Mouse (Mus musculus): ENCODE measurements at regions not wholly inside any gene's neighbourhood (a gene's known extent, or its start where the extent isn't known, plus 50 kb on each side); places are given as distances from the start of the nearest gene placed in this dataset.

GRCm38 (mm10) chr10:21777103-21777502 is 104.9 kb upstream of the Sgk1 start:
- no peak for ATAC-seq (ENCODE audit: low read depth)
- Histone ChIP-seq H3K27me3 (ENCODE audit: control insufficient read depth, insufficient read depth, low read length) (no peaks in the 10 kb centered on the region), H3K4me3 (ENCODE audit: low read depth, low read length) (no peak overlapping the region), H3K36me3 (ENCODE audit: control insufficient read depth, insufficient read depth, low read length) (no peaks in the 10 kb centered on the region), H3K27ac (ENCODE audit: low read depth, low read length) (no peak overlapping the region), H3K9ac (replicated peaks; ENCODE audit: low read depth, low read length) (no peak overlapping the region), H3K9me3 (ENCODE audit: control insufficient read depth, low read length) (no peaks in the 10 kb centered on the region), H3K4me1 (ENCODE audit: control insufficient read depth, insufficient read depth, low read length) (0 out of 2 replicates have a peak, but pooled peaks cover 4% of the 10 kb centered on the region), H3K4me2 (ENCODE audit: low read depth, low read length) (no peak overlapping the region)
- 81% methylated on average over 3 of the region's 3 CpGs for WGBS

DNA sequence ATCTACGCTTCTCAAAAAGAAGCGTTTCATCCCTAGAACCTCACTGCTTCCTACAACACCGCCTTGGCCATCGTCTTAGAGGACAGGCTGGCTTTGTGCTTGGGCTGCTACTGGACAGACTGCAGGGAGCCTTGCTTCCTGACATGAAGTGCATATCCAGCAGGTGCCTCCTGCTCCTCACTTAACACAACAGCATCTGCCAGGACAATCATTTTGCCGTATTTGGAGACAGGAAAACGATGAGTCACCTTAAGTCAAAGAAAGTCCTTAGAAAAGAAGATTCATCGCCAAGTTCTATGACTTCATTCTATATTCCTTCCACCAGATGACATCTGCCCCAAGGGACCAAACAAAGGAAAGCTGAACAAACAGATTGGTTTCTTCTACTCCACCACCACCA is 98.5 kb upstream of the Sgk1 start:
- ATAC-seq (ENCODE audit: low read depth), result no peak
- WGBS, result 91% methylated on average over 7 of the region's 7 CpGs

DNA sequence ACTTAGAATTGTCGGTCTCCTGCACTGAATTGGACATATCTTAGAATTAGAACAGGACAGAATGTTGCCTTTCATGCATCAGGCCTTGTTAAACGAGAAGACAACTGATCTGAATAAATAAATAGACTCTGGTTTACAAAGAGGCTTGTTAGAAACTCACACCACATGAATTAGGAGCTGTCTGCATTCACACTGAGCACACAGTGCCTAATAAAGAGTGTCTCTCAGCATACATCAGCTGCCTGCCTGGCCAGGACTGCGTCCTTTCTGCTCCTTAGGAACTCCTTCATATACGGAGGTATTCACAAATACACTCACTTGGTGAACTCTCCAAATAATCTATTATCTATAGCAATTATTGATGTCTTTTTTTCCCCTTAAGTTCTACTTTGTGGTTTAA is 96.9 kb upstream of the Sgk1 start:
- no peak overlapping the region for H3K27ac ChIP-seq (ENCODE audit: low read depth, low read length)

More for the DNA sequence above, 98.5 kb upstream of the Sgk1 start:
- Histone ChIP-seq H3K27me3 (ENCODE audit: control insufficient read depth, insufficient read depth, low read length) (no peaks in the 10 kb centered on the region), H3K4me2 (ENCODE audit: low read depth, low read length) (no peak overlapping the region), H3K27ac (ENCODE audit: low read depth, low read length) (no peak overlapping the region), H3K9me3 (ENCODE audit: control insufficient read depth, low read length) (no peaks in the 10 kb centered on the region), H3K36me3 (ENCODE audit: control insufficient read depth, insufficient read depth, low read length) (no peaks in the 10 kb centered on the region), H3K4me3 (ENCODE audit: low read depth, low read length) (no peak overlapping the region), H3K4me1 (ENCODE audit: control insufficient read depth, insufficient read depth, low read length) (no peaks in the 10 kb centered on the region), H3K9ac (replicated peaks; ENCODE audit: low read depth, low read length) (no peak overlapping the region)

DNA sequence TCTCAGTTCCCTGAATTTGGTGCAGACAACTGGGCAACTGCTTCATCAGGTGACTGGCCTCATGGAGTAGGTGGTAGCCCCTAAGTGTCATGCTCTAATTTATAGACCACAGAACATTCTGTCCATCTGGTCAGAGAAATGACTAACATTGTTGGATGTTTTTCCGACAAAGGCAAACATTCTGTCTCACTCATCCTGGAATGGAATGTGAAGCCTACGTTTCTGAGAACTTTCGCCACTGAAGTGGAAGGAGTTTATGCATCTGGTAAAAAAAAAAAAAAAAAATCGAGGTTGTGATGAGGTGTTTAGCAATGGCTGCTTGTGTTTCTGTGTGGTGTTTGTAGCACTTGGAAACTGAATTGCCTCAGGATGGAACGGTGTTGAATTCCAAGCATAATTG is 96.2 kb upstream of the Sgk1 start:
- Histone ChIP-seq H3K27ac (ENCODE audit: low read depth, low read length) (no peak overlapping the region), H3K36me3 (ENCODE audit: control insufficient read depth, insufficient read depth, low read length) (no peaks in the 10 kb centered on the region), H3K4me1 (ENCODE audit: control insufficient read depth, insufficient read depth, low read length) (0 out of 2 replicates have a peak, but pooled peaks cover 3% of the 10 kb centered on the region), H3K4me3 (ENCODE audit: low read depth, low read length) (no peak overlapping the region), H3K4me2 (ENCODE audit: low read depth, low read length) (no peak overlapping the region), H3K9me3 (ENCODE audit: control insufficient read depth, low read length) (no peaks in the 10 kb centered on the region), H3K27me3 (ENCODE audit: control insufficient read depth, insufficient read depth, low read length) (no peaks in the 10 kb centered on the region), H3K9ac (replicated peaks; ENCODE audit: low read depth, low read length) (no peak overlapping the region)
- 83% methylated on average over 5 of the region's 5 CpGs for WGBS
- ATAC-seq (ENCODE audit: low read depth), result no peak

More for the DNA sequence above, 96.9 kb upstream of the Sgk1 start:
- 0 out of 2 replicates have a peak, but pooled peaks cover 3% of the 10 kb centered on the region for H3K4me1 ChIP-seq (ENCODE audit: control insufficient read depth, insufficient read depth, low read length)
- H3K4me2 ChIP-seq (ENCODE audit: low read depth, low read length), result no peak overlapping the region
- H3K9me3 ChIP-seq (ENCODE audit: control insufficient read depth, low read length), result no peaks in the 10 kb centered on the region
- no peak overlapping the region for H3K4me3 ChIP-seq (ENCODE audit: low read depth, low read length)
- no peak for ATAC-seq (ENCODE audit: low read depth)
- no peak overlapping the region for H3K9ac ChIP-seq (replicated peaks; ENCODE audit: low read depth, low read length)
- no peaks in the 10 kb centered on the region for H3K36me3 ChIP-seq (ENCODE audit: control insufficient read depth, insufficient read depth, low read length)
- 29% methylated on average over 4 of the region's 4 CpGs for WGBS
- H3K27me3 ChIP-seq (ENCODE audit: control insufficient read depth, insufficient read depth, low read length), result no peaks in the 10 kb centered on the region

GRCm38 (mm10) chr10:21789847-21790530 is 92.0 kb upstream of the Sgk1 start:
- Histone ChIP-seq H3K4me3 (ENCODE audit: low read depth, low read length) (no peak overlapping the region), H3K9ac (replicated peaks; ENCODE audit: low read depth, low read length) (no peak overlapping the region), H3K27me3 (ENCODE audit: control insufficient read depth, insufficient read depth, low read length) (no peaks in the 10 kb centered on the region), H3K27ac (ENCODE audit: low read depth, low read length) (no peak overlapping the region), H3K4me2 (ENCODE audit: low read depth, low read length) (no peak overlapping the region), H3K9me3 (ENCODE audit: control insufficient read depth, low read length) (no peaks in the 10 kb centered on the region), H3K4me1 (ENCODE audit: control insufficient read depth, insufficient read depth, low read length) (0 out of 2 replicates have a peak, but pooled peaks cover 6% of the 10 kb centered on the region), H3K36me3 (ENCODE audit: control insufficient read depth, insufficient read depth, low read length) (no peaks in the 10 kb centered on the region)
- whole genome bisulfite sequencing, result 64% methylated on average over 17 of the region's 17 CpGs
- no peak for ATAC-seq (ENCODE audit: low read depth)

GRCm38 (mm10) chr10:21790991-21791390 is 91.0 kb upstream of the Sgk1 start:
- Histone ChIP-seq H3K27ac (ENCODE audit: low read depth, low read length) (no peak overlapping the region), H3K9ac (replicated peaks; ENCODE audit: low read depth, low read length) (no peak overlapping the region), H3K4me3 (ENCODE audit: low read depth, low read length) (no peak overlapping the region), H3K9me3 (ENCODE audit: control insufficient read depth, low read length) (no peaks in the 10 kb centered on the region), H3K4me2 (ENCODE audit: low read depth, low read length) (no peak overlapping the region), H3K4me1 (ENCODE audit: control insufficient read depth, insufficient read depth, low read length) (0 out of 2 replicates have a peak, but pooled peaks cover 6% of the 10 kb centered on the region), H3K36me3 (ENCODE audit: control insufficient read depth, insufficient read depth, low read length) (no peaks in the 10 kb centered on the region), H3K27me3 (ENCODE audit: control insufficient read depth, insufficient read depth, low read length) (no peaks in the 10 kb centered on the region)
- 89% methylated on average over 3 of the region's 3 CpGs for WGBS
- ATAC-seq (ENCODE audit: low read depth), result no peak

DNA sequence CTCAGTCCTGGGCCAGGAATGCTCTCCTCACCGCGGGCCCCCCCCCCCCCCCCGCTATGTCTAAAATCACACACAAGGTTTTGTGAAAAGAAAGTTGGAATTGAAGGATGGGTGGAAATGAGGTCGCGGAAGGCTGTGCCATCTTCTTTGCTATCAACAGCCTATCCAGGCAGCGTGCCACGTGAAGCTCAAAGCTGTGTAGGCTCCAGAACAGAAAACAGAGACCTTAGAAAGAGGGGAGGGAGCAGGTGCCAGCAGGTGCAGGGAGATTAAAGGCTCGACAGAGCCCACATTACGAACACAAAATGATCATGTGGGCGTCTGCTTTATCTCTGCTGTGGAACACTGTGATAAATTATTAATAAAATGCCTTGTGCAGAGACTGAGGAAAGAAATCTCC is 89.6 kb upstream of the Sgk1 start:
- no peaks in the 10 kb centered on the region for H3K36me3 ChIP-seq (ENCODE audit: control insufficient read depth, insufficient read depth, low read length)
- 0 out of 2 replicates have a peak, but pooled peaks cover 6% of the 10 kb centered on the region for H3K4me1 ChIP-seq (ENCODE audit: control insufficient read depth, insufficient read depth, low read length)
- 40% methylated on average over 10 of the region's 10 CpGs for WGBS
- no peaks in the 10 kb centered on the region for H3K27me3 ChIP-seq (ENCODE audit: control insufficient read depth, insufficient read depth, low read length)
- H3K9ac ChIP-seq (replicated peaks; ENCODE audit: low read depth, low read length), result no peak overlapping the region
- H3K4me2 ChIP-seq (ENCODE audit: low read depth, low read length), result no peak overlapping the region
- no peak; the same call in 1 of the 2 replicates for ATAC-seq (ENCODE audit: low read depth)
- H3K4me3 ChIP-seq (ENCODE audit: low read depth, low read length), result no peak overlapping the region
- no peak overlapping the region for H3K27ac ChIP-seq (ENCODE audit: low read depth, low read length)
- no peaks in the 10 kb centered on the region for H3K9me3 ChIP-seq (ENCODE audit: control insufficient read depth, low read length)

DNA sequence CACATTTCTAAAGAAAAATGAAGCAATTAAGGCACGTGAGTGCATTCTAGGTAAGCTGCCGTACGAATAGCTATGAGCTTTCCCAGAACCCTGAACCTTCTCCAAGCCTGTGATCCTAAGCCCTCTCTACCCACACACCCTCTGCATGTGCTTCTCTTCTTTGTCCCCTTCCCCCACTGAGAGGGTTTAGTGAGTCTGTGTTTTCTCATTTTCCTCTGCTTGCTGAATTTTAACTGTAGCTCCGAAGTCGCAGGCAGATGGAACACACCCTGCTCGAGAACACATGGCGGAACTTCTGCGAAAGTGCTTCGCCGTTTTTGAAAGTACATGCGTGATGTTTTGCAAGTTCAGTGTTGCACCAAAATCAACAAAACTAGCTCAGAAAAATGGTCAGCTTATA is 88.3 kb upstream of the Sgk1 start:
- WGBS, result 90% methylated on average over 11 of the region's 11 CpGs
- H3K36me3 ChIP-seq (ENCODE audit: control insufficient read depth, insufficient read depth, low read length), result no peaks in the 10 kb centered on the region
- no peak overlapping the region for H3K4me2 ChIP-seq (ENCODE audit: low read depth, low read length)
- no peak overlapping the region for H3K4me3 ChIP-seq (ENCODE audit: low read depth, low read length)
- H3K9me3 ChIP-seq (ENCODE audit: control insufficient read depth, low read length), result no peaks in the 10 kb centered on the region
- ATAC-seq (ENCODE audit: low read depth), result no peak
- 0 out of 2 replicates have a peak, but pooled peaks cover 6% of the 10 kb centered on the region for H3K4me1 ChIP-seq (ENCODE audit: control insufficient read depth, insufficient read depth, low read length)
- H3K27me3 ChIP-seq (ENCODE audit: control insufficient read depth, insufficient read depth, low read length), result no peaks in the 10 kb centered on the region
- no peak overlapping the region for H3K27ac ChIP-seq (ENCODE audit: low read depth, low read length)
- no peak overlapping the region for H3K9ac ChIP-seq (replicated peaks; ENCODE audit: low read depth, low read length)

- 95% methylated on average over 4 of the region's 4 CpGs for WGBS
- ATAC-seq (ENCODE audit: low read depth), result no peak
Observed at GRCm38 (mm10) chr10:21796386-21796785, 85.6 kb upstream of the Sgk1 start.

More at GRCm38 (mm10) chr10:21796386-21796785, 85.6 kb upstream of the Sgk1 start:
- Histone ChIP-seq H3K4me1 (ENCODE audit: control insufficient read depth, insufficient read depth, low read length) (0 out of 2 replicates have a peak, but pooled peaks cover 3% of the 10 kb centered on the region), H3K36me3 (ENCODE audit: control insufficient read depth, insufficient read depth, low read length) (no peaks in the 10 kb centered on the region), H3K9ac (replicated peaks; ENCODE audit: low read depth, low read length) (no peak overlapping the region), H3K4me3 (ENCODE audit: low read depth, low read length) (no peak overlapping the region), H3K27ac (ENCODE audit: low read depth, low read length) (no peak overlapping the region), H3K27me3 (ENCODE audit: control insufficient read depth, insufficient read depth, low read length) (no peaks in the 10 kb centered on the region), H3K9me3 (ENCODE audit: control insufficient read depth, low read length) (no peaks in the 10 kb centered on the region), H3K4me2 (ENCODE audit: low read depth, low read length) (no peak overlapping the region)

Measured in neural tube, embryonic 14.5 days (tissue).